Mouse (Mus musculus): ENCODE measurements around the gene Tnfrsf23. TPM values are rescaled to one million over a fixed set of nuclear protein-coding genes. Genes with fewer than 3 reads are reported as not detected.

Tnfrsf23 gene
- polyA plus RNA-seq (2015; fragmentation: Nextera tagmentation; extraction: Ambion mirVana) = 0.90 and 1.1 TPM in 2 replicates

- Histone ChIP-seq H3K4me2 (ENCODE audit: low read depth, low read length) (peak within 1 kb of the TSS; percentile 86), H3K27ac (ENCODE audit: low read depth) (peak within 1 kb of the TSS; percentile 44; the same call in 1 of the 2 replicates), H3K36me3 (replicated peaks; ENCODE audit: insufficient read depth, low read length) (no peaks in the 10 kb centered on the region), H3K9me3 (ENCODE audit: low read length) (no peaks in the 10 kb centered on the region), H3K4me1 (ENCODE audit: insufficient read depth) (peaks cover 8% of the 10 kb centered on the region; the same call in 1 of the 2 replicates), H3K27me3 (ENCODE audit: insufficient read depth, low read length) (no peaks in the 10 kb centered on the region), H3K9ac (replicated peaks) (peak within 1 kb of the TSS; percentile 50; the same call in 1 of the 2 replicates), H3K4me3 (ENCODE audit: low read depth, low read length) (peak within 1 kb of the TSS; percentile 56)
- no peak for TF ChIP-seq CTCF (IDR thresholded peaks at IDR 0.05; ENCODE audit: low read depth)
- TF ChIP-seq EP300 (IDR thresholded peaks at IDR 0.05; ENCODE audit: low read depth) = no peak
- peak; percentile 91 for ATAC-seq
- 3% methylated on average over 35 of the region's 35 CpGs for whole genome bisulfite sequencing (ENCODE audit: insufficient replicate concordance)
- DNase-seq = peak; percentile 82
Measured at GRCm38 (mm10) chr7:143685359-143686067, at the start of gene Tnfrsf23. Tnfrsf23 (minus strand) TSS chr7:143685872.

DNA sequence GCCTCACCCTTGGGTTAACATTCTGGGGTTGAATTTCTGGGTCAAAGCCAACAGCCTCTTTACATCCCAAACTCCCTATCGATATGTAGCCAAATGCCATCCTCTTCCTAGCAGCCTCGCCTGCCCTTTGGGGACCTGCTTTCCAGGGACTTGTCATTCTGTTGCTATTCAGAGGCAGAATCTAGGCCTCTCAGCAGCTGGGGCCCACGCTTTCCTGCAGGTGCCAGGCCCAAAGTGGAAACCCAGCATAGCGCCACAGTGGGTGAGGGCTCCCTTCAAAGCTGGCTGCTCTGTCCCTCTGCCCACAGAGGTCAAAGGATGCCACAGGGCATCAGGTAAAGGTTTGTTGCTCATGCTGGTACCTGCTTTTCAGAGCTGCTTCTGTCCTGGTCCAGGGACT is 48.1 kb upstream of the Tnfrsf23 start:
- Histone ChIP-seq H3K9me3 (ENCODE audit: low read length) (no peaks in the 10 kb centered on the region), H3K4me2 (ENCODE audit: low read depth, low read length) (no peak overlapping the region), H3K4me3 (ENCODE audit: low read depth, low read length) (no peak overlapping the region), H3K9ac (replicated peaks) (no peak overlapping the region), H3K27me3 (ENCODE audit: insufficient read depth, low read length) (peaks cover 5% of the 10 kb centered on the region; the same call in 1 of the 2 replicates), H3K4me1 (ENCODE audit: insufficient read depth) (no peaks in the 10 kb centered on the region), H3K27ac (ENCODE audit: low read depth) (no peak overlapping the region), H3K36me3 (replicated peaks; ENCODE audit: insufficient read depth, low read length) (no peaks in the 10 kb centered on the region)
- ATAC-seq = no peak
- WGBS (ENCODE audit: insufficient replicate concordance) = 75% methylated on average over 4 of the region's 4 CpGs
- DNase-seq = no peak
- no peak for TF ChIP-seq EP300 (IDR thresholded peaks at IDR 0.05; ENCODE audit: low read depth)

DNA sequence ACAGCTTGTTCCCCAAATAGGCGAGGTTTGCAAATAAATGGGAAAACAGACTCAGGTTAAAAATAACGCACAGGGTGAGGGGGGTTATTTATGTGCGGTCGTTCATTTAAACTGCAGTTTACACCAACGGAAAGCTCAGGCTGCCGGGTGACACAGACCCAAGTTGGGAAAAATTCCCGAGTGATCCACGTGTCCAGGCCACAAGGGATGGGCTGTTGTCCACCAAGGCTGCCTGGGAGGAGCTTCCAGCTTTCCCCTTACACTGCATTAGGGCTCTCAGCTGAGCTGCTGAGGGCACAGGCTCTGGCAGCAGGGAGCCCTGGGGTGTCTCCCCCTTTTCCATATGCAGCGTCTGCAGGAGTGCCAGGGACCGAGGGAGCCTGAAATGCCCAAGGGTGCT is 44.2 kb upstream of the Tnfrsf23 start:
- H3K36me3 ChIP-seq (replicated peaks; ENCODE audit: insufficient read depth, low read length) = no peaks in the 10 kb centered on the region
- DNase-seq = no peak
- no peak overlapping the region for H3K9ac ChIP-seq (replicated peaks)
- H3K27ac ChIP-seq (ENCODE audit: low read depth) = no peak overlapping the region
- H3K27me3 ChIP-seq (ENCODE audit: insufficient read depth, low read length) = no peaks in the 10 kb centered on the region
- H3K4me1 ChIP-seq (ENCODE audit: insufficient read depth) = no peaks in the 10 kb centered on the region
- TF ChIP-seq EP300 (IDR thresholded peaks at IDR 0.05; ENCODE audit: low read depth) (no peak), CTCF (IDR thresholded peaks at IDR 0.05; ENCODE audit: low read depth) (no peak)
- 69% methylated on average over 10 of the region's 10 CpGs for WGBS (ENCODE audit: insufficient replicate concordance)
- ATAC-seq = no peak
- H3K4me2 ChIP-seq (ENCODE audit: low read depth, low read length) = no peak overlapping the region
- H3K4me3 ChIP-seq (ENCODE audit: low read depth, low read length) = no peak overlapping the region
- no peaks in the 10 kb centered on the region for H3K9me3 ChIP-seq (ENCODE audit: low read length)

- DNase-seq = no peak
- no peak for ATAC-seq
- TF ChIP-seq EP300 (IDR thresholded peaks at IDR 0.05; ENCODE audit: low read depth) (no peak), CTCF (IDR thresholded peaks at IDR 0.05; ENCODE audit: low read depth) (peak; percentile 18; the same call in 1 of the 2 replicates)
Measured at GRCm38 (mm10) chr7:143726396-143726795, 40.7 kb upstream of the Tnfrsf23 start.

GRCm38 (mm10) chr7:143723841-143724240 is 38.2 kb upstream of the Tnfrsf23 start:
- no peaks in the 10 kb centered on the region for H3K27me3 ChIP-seq (ENCODE audit: insufficient read depth, low read length)
- TF ChIP-seq CTCF (IDR thresholded peaks at IDR 0.05; ENCODE audit: low read depth) = no peak
- TF ChIP-seq EP300 (IDR thresholded peaks at IDR 0.05; ENCODE audit: low read depth) = no peak
- H3K4me3 ChIP-seq (ENCODE audit: low read depth, low read length) = no peak overlapping the region
- DNase-seq = no peak
- no peak for ATAC-seq
- H3K9ac ChIP-seq (replicated peaks) = no peak overlapping the region
- no peaks in the 10 kb centered on the region for H3K4me1 ChIP-seq (ENCODE audit: insufficient read depth)
- H3K4me2 ChIP-seq (ENCODE audit: low read depth, low read length) = no peak overlapping the region
- no peaks in the 10 kb centered on the region for H3K36me3 ChIP-seq (replicated peaks; ENCODE audit: insufficient read depth, low read length)
- H3K9me3 ChIP-seq (ENCODE audit: low read length) = no peaks in the 10 kb centered on the region
- WGBS (ENCODE audit: insufficient replicate concordance) = 77% methylated on average over 4 of the region's 4 CpGs
- H3K27ac ChIP-seq (ENCODE audit: low read depth) = no peak overlapping the region

More at GRCm38 (mm10) chr7:143726396-143726795, 40.7 kb upstream of the Tnfrsf23 start:
- H3K4me2 ChIP-seq (ENCODE audit: low read depth, low read length) = no peak overlapping the region
- no peak overlapping the region for H3K9ac ChIP-seq (replicated peaks)
- no peaks in the 10 kb centered on the region for H3K27me3 ChIP-seq (ENCODE audit: insufficient read depth, low read length)
- no peaks in the 10 kb centered on the region for H3K9me3 ChIP-seq (ENCODE audit: low read length)
- H3K27ac ChIP-seq (ENCODE audit: low read depth) = no peak overlapping the region
- H3K4me3 ChIP-seq (ENCODE audit: low read depth, low read length) = no peak overlapping the region
- H3K4me1 ChIP-seq (ENCODE audit: insufficient read depth) = no peaks in the 10 kb centered on the region
- H3K36me3 ChIP-seq (replicated peaks; ENCODE audit: insufficient read depth, low read length) = no peaks in the 10 kb centered on the region
- WGBS (ENCODE audit: insufficient replicate concordance) = 57% methylated on average over 4 of the region's 4 CpGs

DNA sequence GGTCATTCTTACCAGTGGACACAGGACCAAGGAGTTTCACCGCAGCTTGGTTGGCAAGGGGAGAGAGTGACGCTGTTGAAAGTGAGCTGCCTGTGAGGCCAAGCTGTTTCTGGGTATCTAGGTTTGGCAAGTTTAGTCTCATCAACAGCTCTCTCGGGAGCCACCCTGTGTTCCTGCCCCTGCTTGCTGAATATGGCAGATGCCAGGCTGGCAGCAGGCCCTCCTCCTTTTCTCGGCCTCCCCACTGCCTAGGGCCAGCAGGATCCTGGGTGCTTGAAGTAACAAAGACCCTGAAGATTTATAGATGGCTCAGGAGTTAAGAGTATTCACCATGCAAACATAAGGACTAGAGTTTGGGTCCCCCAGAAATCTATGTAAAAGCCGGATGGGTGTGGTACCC is 37.0 kb upstream of the Tnfrsf23 start:
- no peak overlapping the region for H3K4me2 ChIP-seq (ENCODE audit: low read depth, low read length)
- no peaks in the 10 kb centered on the region for H3K4me1 ChIP-seq (ENCODE audit: insufficient read depth)
- H3K9me3 ChIP-seq (ENCODE audit: low read length) = no peaks in the 10 kb centered on the region
- no peak overlapping the region for H3K4me3 ChIP-seq (ENCODE audit: low read depth, low read length)
- H3K9ac ChIP-seq (replicated peaks) = no peak overlapping the region
- WGBS (ENCODE audit: insufficient replicate concordance) = 69% methylated on average over 5 of the region's 5 CpGs
- ATAC-seq (no peak), DNase-seq (no peak)
- H3K36me3 ChIP-seq (replicated peaks; ENCODE audit: insufficient read depth, low read length) = no peaks in the 10 kb centered on the region
- TF ChIP-seq CTCF (IDR thresholded peaks at IDR 0.05; ENCODE audit: low read depth) (no peak), EP300 (IDR thresholded peaks at IDR 0.05; ENCODE audit: low read depth) (no peak)
- no peaks in the 10 kb centered on the region for H3K27me3 ChIP-seq (ENCODE audit: insufficient read depth, low read length)
- H3K27ac ChIP-seq (ENCODE audit: low read depth) = no peak overlapping the region
